Mouse (Mus musculus): ENCODE data around the gene Fbln2.

- TF ChIP-seq POLR2A (IDR thresholded peaks at IDR 0.05; ENCODE audit: borderline replicate concordance, control insufficient read depth, low read depth, low read length): no peak
- no peak for TF ChIP-seq CTCF (IDR thresholded peaks at IDR 0.05; ENCODE audit: control insufficient read depth, insufficient read depth, low read length)
Observed at GRCm38 (mm10) chr6:91279477-91279876, 67.2 kb downstream of the Fbln2 start.

All from bone marrow, adult 2 months (tissue).